Mouse (Mus musculus): ENCODE measurements around the gene Sp3.

DNA sequence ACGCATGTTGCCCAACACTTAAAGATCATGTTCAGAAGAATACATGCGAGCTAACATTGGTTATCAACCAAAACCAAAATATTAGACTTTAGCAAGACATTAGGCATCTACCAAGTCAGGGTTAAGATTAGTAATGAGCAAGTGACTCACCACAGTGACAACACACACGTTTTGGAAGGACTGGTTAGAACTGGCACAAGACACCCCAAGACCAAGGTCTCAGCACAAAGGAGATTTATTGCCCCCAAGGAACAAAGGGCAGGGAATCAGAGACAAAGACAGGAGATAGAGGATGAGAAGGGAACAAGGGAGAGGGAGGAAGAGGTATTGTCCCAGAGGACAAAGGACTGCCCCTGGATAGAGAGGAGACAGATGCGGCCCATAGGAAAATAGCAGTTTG lies 71.2 kb downstream of the Sp3 start:
- no peak for TF ChIP-seq CTCF (IDR thresholded peaks at IDR 0.05)
- TF ChIP-seq EP300 (IDR thresholded peaks at IDR 0.05): no peak
